Mouse (Mus musculus) kidney, adult 2 months (tissue): ENCODE measurements around the gene Olfr433. TPM values are rescaled to one million over a fixed set of nuclear protein-coding genes. Genes with fewer than 3 reads are reported as not detected.
"Not testable (repeated sequence)": the region's sequence is repeated elsewhere in the genome, so short reads cannot be mapped to it uniquely, and the experiment has no call there.

Source experiments
- DNase-seq: peaks from one replicate; pipeline ENCODE4 v3.0.0; 2021
- H3K27ac ChIP-seq: fragments of 200-500 bp; 2 replicates; pipeline ENCODE4 v1.5.1; 2012; ENCODE audit warnings: low read depth, low read length, control low read depth, inconsistent platforms; ENCODE audit not compliant: insufficient read depth
- H3K27me3 ChIP-seq: fragments of 200-500 bp; replicated peaks from 2 replicates; pipeline ENCODE4 v1.6.1; 2012; ENCODE audit warnings: mild to moderate bottlenecking, moderate library complexity, low read length, inconsistent platforms; ENCODE audit not compliant: control insufficient read depth, insufficient read depth
- H3K36me3 ChIP-seq: fragments of 200-500 bp; 2 replicates; pipeline ENCODE4 v1.6.1; 2012; ENCODE audit warnings: mild to moderate bottlenecking, moderate library complexity, low read length, inconsistent platforms; ENCODE audit not compliant: control insufficient read depth, insufficient read depth
- H3K4me1 ChIP-seq: fragments of 200-500 bp; 2 replicates; pipeline ENCODE4 v1.6.1; 2011; ENCODE audit warnings: low read length; ENCODE audit not compliant: control insufficient read depth, insufficient read depth
- H3K4me3 ChIP-seq: fragments of 200-500 bp; 2 replicates; pipeline ENCODE4 v1.5.1; 2011; ENCODE audit warnings: mild to moderate bottlenecking, low read depth, low read length, control low read depth; ENCODE audit not compliant: insufficient read depth
- CTCF ChIP-seq: fragments of 200-500 bp; conservative IDR thresholded peaks from 2 replicates; pipeline ENCODE4 v1.5.1; 2011; ENCODE audit warnings: low read depth, mild to moderate bottlenecking, control low read depth, low read length, moderate library complexity, mixed read lengths; ENCODE audit not compliant: insufficient read depth, insufficient read length
- POLR2A ChIP-seq: fragments of 200-500 bp; IDR thresholded peaks from one replicate; pipeline ENCODE4 v1.6.1; 2011; ENCODE audit warnings: low read depth, low read length, control low read depth
- WGBS: fragments of 180-500 bp; shearing (Covaris S2); methylation state at CpG from one replicate; pipeline ENCODE4 v1.1.7; 2018; 5-methylcytosine and 5-hydroxymethylcytosine counted together
- polyA plus RNA-seq: library from polyadenylated mRNA; depleted of rRNA; stranded (reverse); fragments of >200 nt; gene quantifications from 2 replicates; pipeline ENCODE4 v1.2.3, GENCODE M21; 2012

The Olfr433 gene
- polyA plus RNA-seq, 1 experiment: 0.03 TPM

- Histone ChIP-seq H3K4me1 (no peaks in the 10 kb centered on the region), H3K27ac (no peak overlapping the region), H3K36me3 (no peaks in the 10 kb centered on the region), H3K4me3 (no peak overlapping the region), H3K27me3 (no peaks in the 10 kb centered on the region)
- 64% methylated on average over 2 of the region's 2 CpGs for WGBS
- DNase-seq: no peak
- TF ChIP-seq POLR2A (no peak), CTCF (no peak)
Measured at GRCm38 (mm10) chr1:174044431-174044830, 3.9 kb downstream of the Olfr433 start.

- H3K36me3 ChIP-seq, DNase-seq, H3K4me3 ChIP-seq, H3K27ac ChIP-seq, H3K4me1 ChIP-seq, H3K27me3 ChIP-seq: not testable (repeated sequence)
- 59% methylated on average over 6 of the region's 6 CpGs for WGBS
Measured at GRCm38 (mm10) chr1:174048227-174048626, 7.7 kb downstream of the Olfr433 start.

- Histone ChIP-seq H3K27ac (no peak within 1 kb of the TSS), H3K4me1 (no peaks in the 10 kb centered on the region), H3K27me3 (no peaks in the 10 kb centered on the region), H3K36me3 (no peaks in the 10 kb centered on the region), H3K4me3 (no peak within 1 kb of the TSS)
- WGBS: 61% methylated on average over 2 of the region's 2 CpGs
- TF ChIP-seq CTCF (no peak), POLR2A (no peak)
- DNase-seq: no peak
Measured at GRCm38 (mm10) chr1:174048893-174049292, 8.4 kb downstream of the Olfr433 start, which contains the start of gene Olfr432. Olfr432 (plus strand) TSS chr1:174049205.

GRCm38 (mm10) chr1:174049357-174049756, 8.9 kb downstream of the Olfr433 start:
- not testable (repeated sequence) for H3K27me3 ChIP-seq, H3K36me3 ChIP-seq, H3K4me1 ChIP-seq, DNase-seq, H3K4me3 ChIP-seq, H3K27ac ChIP-seq
- WGBS: 48% methylated on average over 4 of the region's 4 CpGs

GRCm38 (mm10) chr1:174050532-174050931, 10.0 kb downstream of the Olfr433 start:
- Histone ChIP-seq H3K36me3 (no peaks in the 10 kb centered on the region), H3K27ac (no peak overlapping the region), H3K4me1 (no peaks in the 10 kb centered on the region), H3K27me3 (no peaks in the 10 kb centered on the region), H3K4me3 (no peak overlapping the region)
- 66% methylated on average over 4 of the region's 4 CpGs for WGBS
- no peak for DNase-seq
- TF ChIP-seq POLR2A (no peak), CTCF (no peak)

GRCm38 (mm10) chr1:174051515-174051914, 11.0 kb downstream of the Olfr433 start:
- WGBS: 90% methylated on average over 4 of the region's 4 CpGs
- no peak overlapping the region for H3K27ac ChIP-seq

GRCm38 (mm10) chr1:174051931-174052536, 11.5 kb downstream of the Olfr433 start:
- TF ChIP-seq POLR2A: no peak
- no peak for TF ChIP-seq CTCF
- H3K36me3 ChIP-seq: no peaks in the 10 kb centered on the region

More at GRCm38 (mm10) chr1:174051515-174051914, 11.0 kb downstream of the Olfr433 start:
- no peaks in the 10 kb centered on the region for H3K27me3 ChIP-seq
- no peak for DNase-seq
- H3K4me1 ChIP-seq: no peaks in the 10 kb centered on the region
- H3K36me3 ChIP-seq: no peaks in the 10 kb centered on the region
- TF ChIP-seq CTCF (no peak), POLR2A (no peak)
- H3K4me3 ChIP-seq: no peak overlapping the region

GRCm38 (mm10) chr1:174052981-174053380, 12.5 kb downstream of the Olfr433 start:
- Histone ChIP-seq H3K36me3 (no peaks in the 10 kb centered on the region), H3K27me3 (no peaks in the 10 kb centered on the region), H3K4me1 (no peaks in the 10 kb centered on the region), H3K4me3 (no peak overlapping the region), H3K27ac (no peak overlapping the region)
- TF ChIP-seq CTCF: no peak
- no peak for TF ChIP-seq POLR2A
- WGBS: 69% methylated on average over 3 of the region's 3 CpGs
- no peak for DNase-seq

More at GRCm38 (mm10) chr1:174051931-174052536, 11.5 kb downstream of the Olfr433 start:
- H3K27ac ChIP-seq: no peak overlapping the region
- 81% methylated on average over 5 of the region's 5 CpGs for WGBS
- no peaks in the 10 kb centered on the region for H3K4me1 ChIP-seq
- no peak for DNase-seq
- H3K27me3 ChIP-seq: no peaks in the 10 kb centered on the region
- H3K4me3 ChIP-seq: no peak overlapping the region
